Mouse (Mus musculus) pancreas, adult 10 weeks (tissue): ENCODE measurements around the gene Fgf6. TPM values are rescaled to one million over a fixed set of nuclear protein-coding genes. Genes with fewer than 3 reads are reported as not detected.

Experiments
- polyA plus RNA-seq: library from polyadenylated mRNA; stranded (reverse); fragments of 350-450 nt; fragmentation: Illumina TruSeq; extraction: RNeasy Lipid Tissue Mini Kit (QIAGEN cat#74804); gene quantifications from one replicate; pipeline ENCODE4 v1.2.3, GENCODE M21; 2015; ENCODE audit warnings: low read depth, low replicate concordance; ENCODE audit not compliant: insufficient read depth

Gene Fgf6
- polyA plus RNA-seq, result not detected

DNA sequence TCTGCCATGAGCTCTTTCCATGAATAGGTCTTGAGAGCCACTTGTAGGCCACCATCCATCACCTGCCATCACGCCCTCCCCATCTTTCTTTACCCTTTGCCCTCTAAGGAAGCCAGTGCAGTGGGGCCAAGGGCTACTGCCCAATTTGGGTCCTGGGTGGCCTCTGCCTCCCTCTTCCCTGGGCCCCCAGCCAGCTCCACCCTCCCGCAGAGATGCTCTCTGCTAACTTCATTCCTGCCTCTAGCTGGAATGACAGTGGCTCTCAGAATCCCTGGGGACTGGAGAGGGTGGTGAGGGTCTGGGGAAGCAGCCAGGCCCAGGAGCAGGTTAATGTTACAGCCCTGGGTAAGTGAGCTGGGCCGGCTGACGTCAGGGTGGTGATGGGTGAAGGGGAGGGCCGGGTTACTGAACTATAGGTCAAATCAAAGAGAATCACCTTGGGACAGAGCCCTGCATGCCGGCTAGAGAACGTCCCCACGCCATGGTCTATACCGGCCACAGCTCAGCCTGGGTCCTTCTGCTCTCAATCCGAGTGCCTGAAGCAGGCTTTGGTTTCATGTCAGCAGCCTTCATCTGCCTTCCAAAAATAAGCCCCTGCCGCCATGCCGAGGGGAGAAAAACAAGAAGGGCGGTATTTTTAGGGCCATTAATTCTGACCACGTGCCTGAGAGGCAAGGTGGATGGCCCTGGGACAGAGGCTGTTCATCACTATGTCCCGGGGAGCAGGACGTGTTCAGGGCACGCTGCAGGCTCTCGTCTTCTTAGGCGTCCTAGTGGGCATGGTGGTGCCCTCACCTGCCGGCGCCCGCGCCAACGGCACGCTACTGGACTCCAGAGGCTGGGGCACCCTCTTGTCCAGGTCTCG is at the start of gene Fgf6:
TSS of gene Fgf6 (plus strand) at position 681 of the 865 bp plus-strand sequence.

GRCm38 (mm10) chr6:127072817-127073216 is 57.4 kb downstream of the Fgf6 start, which contains the start of gene Fgf23:
Gene Fgf23, plus strand, starts transcription at chr6:127072902.

Other genes with a start within 250 kb of the Fgf6 start
- 16.1 TPM for gene Ndufa9, start 166.4 kb upstream of the Fgf6 start, polyA plus RNA-seq
- not detected for gene Akap3, start 162.5 kb upstream of the Fgf6 start, polyA plus RNA-seq
- not detected for gene Dyrk4, start 93.7 kb upstream of the Fgf6 start, polyA plus RNA-seq
- gene Rad51ap1, start 76.0 kb upstream of the Fgf6 start, polyA plus RNA-seq, result 0.68 TPM
- 5.7 TPM for gene D6Wsu163e, start 75.6 kb upstream of the Fgf6 start, polyA plus RNA-seq
- gene Fgf23, start 57.3 kb downstream of the Fgf6 start, polyA plus RNA-seq, result not detected
- gene Tigar, start 94.0 kb downstream of the Fgf6 start, polyA plus RNA-seq, result 1.9 TPM
- gene Ccnd2, start 136.6 kb downstream of the Fgf6 start, polyA plus RNA-seq, result 20.9 TPM